Comparison of ENCODE assay signal across 10 mouse cellular contexts in the genomic region with DNA sequence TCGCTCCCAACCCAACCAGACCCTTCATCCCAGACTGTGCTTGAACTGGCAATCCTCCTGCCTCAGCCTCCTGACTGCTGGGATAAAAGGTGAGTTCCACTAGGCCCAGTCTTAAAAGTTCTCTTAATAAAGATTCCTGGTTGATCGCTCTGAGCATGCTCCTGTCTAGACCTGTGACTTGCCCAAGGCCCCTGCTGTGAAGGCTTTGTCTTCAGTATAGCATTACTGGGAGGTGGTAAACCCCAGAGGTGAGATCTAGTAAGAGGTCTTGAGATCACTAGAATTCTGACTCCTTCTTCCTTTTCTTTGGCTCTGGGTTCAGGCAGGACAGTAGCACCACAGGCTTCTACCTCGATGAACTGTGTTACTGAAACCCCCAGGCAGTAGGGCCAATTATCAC. TPM values are rescaled to one million over a fixed set of nuclear protein-coding genes. Genes with fewer than 3 reads are reported as not detected.
"Had no signal": no experiment of that assay in that cellular context is flagged by ENCODE, and none has a peak within 500 bp of the region (broad histone marks: within the 10 kb centered on the region; RNA-seq: fewer than 3 reads in every experiment).

No protein-coding gene starts in this region.

- DNase-seq: liver, postnatal 0 days; lung, adult 2 months; lung, postnatal 14 days; lung, postnatal 36 days; right cerebral cortex, postnatal 14 days; thymus, adult 2 months; thymus, postnatal 25 days; thymus, postnatal 4 days had no signal

RNA-seq across cellular contexts. Expression of gene Cacnb4, which starts 50.4 kb away (rescaled TPM):
- total RNA-seq: megakaryocyte progenitor cell, adult 5-6 weeks; monocyte, adult 5-6 weeks had no signal
